Mouse (Mus musculus) macrophage (primary cell): ENCODE measurements around the gene Cox4i1. TPM values are rescaled to one million over a fixed set of nuclear protein-coding genes. Genes with fewer than 3 reads are reported as not detected.
A peak's percentile ranks its signal among the peaks of the same experiment; 100 is the strongest.

ENCODE experiments used
- H3K27ac ChIP-seq: fragments of 350-480 bp; formaldehyde crosslinking; 2 replicates; pipeline ENCODE4 v1.9.0; 2021
- H3K36me3 ChIP-seq: fragments of 350-480 bp; formaldehyde crosslinking; 2 replicates; pipeline ENCODE4 v1.9.0; 2021; ENCODE audit errors: inconsistent target
- H3K4me3 ChIP-seq: fragments of 350-480 bp; formaldehyde crosslinking; 2 replicates; pipeline ENCODE4 v1.9.0; 2021; ENCODE audit errors: inconsistent target
- H3K79me2 ChIP-seq: fragments of 350-480 bp; formaldehyde crosslinking; 2 replicates; pipeline ENCODE4 v1.9.0; 2021; ENCODE audit errors: inconsistent target
- WGBS: methylation state at CpG from one replicate; pipeline ENCODE4 v1.1.7; 2026; ENCODE audit warnings: inconsistent platforms; ENCODE audit not compliant: missing documents; 5-methylcytosine and 5-hydroxymethylcytosine counted together
- polyA plus RNA-seq: library from polyadenylated mRNA; stranded (reverse); fragments of 250-400 nt; gene quantifications from 3 replicates; pipeline ENCODE4 v1.2.4, GENCODE M21; 2018; ENCODE audit warnings: inconsistent platforms

Cox4i1 gene
- polyA plus RNA-seq, 1 experiment from 2014 or later, result 521 TPM

GRCm38 (mm10) chr8:120719586-120720236 is 51.7 kb downstream of the Cox4i1 start:
- Histone ChIP-seq H3K4me3 (no peak overlapping the region), H3K27ac (peak overlapping the region; percentile 89), H3K36me3 (no peaks in the 10 kb centered on the region), H3K79me2 (no peaks in the 10 kb centered on the region)
- 25% methylated on average over 18 of the region's 19 CpGs for WGBS

GRCm38 (mm10) chr8:120723025-120723424 is 55.0 kb downstream of the Cox4i1 start:
- WGBS, result 83% methylated on average over 6 of the region's 6 CpGs
- H3K4me3 ChIP-seq, result no peak overlapping the region
- H3K27ac ChIP-seq, result no peak overlapping the region
- no peaks in the 10 kb centered on the region for H3K36me3 ChIP-seq
- H3K79me2 ChIP-seq, result no peaks in the 10 kb centered on the region

Other genes with a start within 250 kb of the Cox4i1 start
- gene Gins2, start 78.9 kb upstream of the Cox4i1 start, polyA plus RNA-seq, result 6.0 to 52.8 TPM (median 6.1 TPM) in 3 replicates
- gene 1190005I06Rik, start 20.6 kb upstream of the Cox4i1 start, polyA plus RNA-seq, result 0.83 to 3.2 TPM (median 2.1 TPM) in 3 replicates
- 0.76 to 0.96 TPM in 2 of 3 replicates, not detected in the other for gene Gm27021, start 143 bp upstream of the Cox4i1 start, polyA plus RNA-seq
- gene Emc8, start 351 bp downstream of the Cox4i1 start, polyA plus RNA-seq, result 30.6 to 41.0 TPM (median 40.7 TPM) in 3 replicates
- gene Irf8, start 68.1 kb downstream of the Cox4i1 start, polyA plus RNA-seq, result 116 to 212 TPM (median 193 TPM) in 3 replicates